Mouse (Mus musculus): ENCODE results near the gene Ptch2. TPM values are rescaled to one million over a fixed set of nuclear protein-coding genes. Genes with fewer than 3 reads are reported as not detected.

The Ptch2 gene
- polyA plus RNA-seq, 1 experiment from 2014 or later, result 7.0 TPM

DNA sequence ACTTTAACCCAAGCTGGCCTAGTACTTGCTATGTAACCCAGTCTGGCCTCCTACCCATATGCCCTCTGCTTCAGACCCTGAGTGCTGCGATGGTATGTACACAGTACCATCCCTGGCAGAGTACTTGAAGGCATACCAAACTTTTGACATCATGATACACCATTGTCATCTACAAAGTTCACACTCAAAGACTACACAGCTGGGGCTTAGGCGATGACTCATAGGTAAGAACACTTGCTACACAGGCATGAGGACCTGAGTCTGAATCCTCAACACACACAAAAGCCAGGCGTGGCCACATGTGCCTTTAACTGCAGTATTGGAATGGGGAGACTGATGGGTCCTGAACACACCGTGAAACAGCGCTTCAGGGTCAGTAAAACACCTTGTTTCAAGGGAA lies 24.7 kb upstream of the Ptch2 start:
- no peaks in the 10 kb centered on the region for H3K4me1 ChIP-seq
- H3K4me2 ChIP-seq, result no peak overlapping the region
- H3K27me3 ChIP-seq (replicated peaks), result no peaks in the 10 kb centered on the region
- no peak overlapping the region for H3K27ac ChIP-seq
- H3K9me3 ChIP-seq, result no peaks in the 10 kb centered on the region
- H3K9ac ChIP-seq, result no peak overlapping the region
- H3K4me3 ChIP-seq (replicated peaks), result no peak overlapping the region
- ATAC-seq (ENCODE audit: insufficient read depth, low FRiP score, low read depth), result 0 out of 2 replicates have a peak, but pooled peaks have one; percentile 18
- peaks cover 5% of the 10 kb centered on the region; the same call in 1 of the 2 replicates for H3K36me3 ChIP-seq
- 86% methylated on average over 5 of the region's 5 CpGs for WGBS

DNA sequence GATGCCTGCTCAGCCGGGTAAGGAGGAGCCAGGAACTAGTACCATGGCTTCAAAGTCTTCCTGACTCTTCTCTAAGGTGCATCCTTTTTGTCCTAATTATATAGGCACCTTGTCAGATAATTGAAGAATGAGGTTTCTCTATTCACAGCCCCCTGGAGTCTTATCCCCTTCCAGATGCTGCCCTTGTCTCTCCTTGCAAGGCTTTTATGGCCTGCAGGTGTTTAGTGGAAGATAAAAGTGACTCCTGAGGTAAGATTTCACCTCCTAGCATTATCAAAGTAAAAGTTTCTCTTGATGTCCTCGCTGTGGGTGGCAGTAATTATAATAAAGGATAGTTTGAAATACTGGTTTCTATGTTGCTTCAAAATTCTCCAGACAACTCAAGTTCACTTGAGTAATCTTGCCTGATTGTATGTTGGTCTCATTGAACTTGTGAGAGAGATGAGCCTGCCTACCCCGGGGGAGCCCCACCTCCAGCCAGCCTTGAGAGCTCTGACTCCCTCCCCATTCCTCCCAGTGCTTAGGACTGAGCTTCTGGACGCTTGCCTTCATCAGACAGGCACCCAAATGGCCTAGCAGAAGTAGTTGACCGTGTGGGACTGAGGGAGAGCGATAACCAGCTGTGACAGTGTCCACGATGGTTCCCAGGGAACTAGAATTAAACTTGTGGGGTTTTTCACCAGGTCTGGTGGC lies 7.8 kb upstream of the Ptch2 start:
- ATAC-seq (ENCODE audit: insufficient read depth, low FRiP score, low read depth), result no peak
- Histone ChIP-seq H3K36me3 (no peaks in the 10 kb centered on the region), H3K4me3 (replicated peaks) (no peak overlapping the region), H3K9me3 (no peaks in the 10 kb centered on the region), H3K27ac (no peak overlapping the region), H3K9ac (no peak overlapping the region), H3K27me3 (replicated peaks) (no peaks in the 10 kb centered on the region), H3K4me2 (no peak overlapping the region), H3K4me1 (0 out of 2 replicates have a peak, but pooled peaks cover 6% of the 10 kb centered on the region)
- WGBS, result 72% methylated on average over 7 of the region's 7 CpGs

DNA sequence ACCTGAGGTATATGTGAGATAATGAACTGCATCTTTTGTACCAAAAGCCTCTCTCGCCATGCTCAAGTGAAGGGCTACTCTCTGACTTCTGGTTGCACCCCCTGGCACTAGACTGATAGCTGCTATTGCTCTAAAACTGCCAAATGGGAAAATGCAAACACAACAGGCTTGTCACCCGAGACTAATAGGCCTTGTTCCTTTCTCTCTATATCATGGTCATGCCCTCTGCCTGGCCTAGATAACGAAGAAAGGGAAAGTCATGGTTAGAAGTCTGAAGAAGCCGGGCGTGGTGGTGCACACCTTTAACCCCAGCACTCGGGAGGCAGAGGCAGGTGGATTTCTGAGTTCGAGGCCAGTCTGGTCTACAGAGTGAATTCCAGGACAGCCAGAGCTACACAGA lies 5.3 kb upstream of the Ptch2 start:
- H3K9ac ChIP-seq, result no peak overlapping the region

DNA sequence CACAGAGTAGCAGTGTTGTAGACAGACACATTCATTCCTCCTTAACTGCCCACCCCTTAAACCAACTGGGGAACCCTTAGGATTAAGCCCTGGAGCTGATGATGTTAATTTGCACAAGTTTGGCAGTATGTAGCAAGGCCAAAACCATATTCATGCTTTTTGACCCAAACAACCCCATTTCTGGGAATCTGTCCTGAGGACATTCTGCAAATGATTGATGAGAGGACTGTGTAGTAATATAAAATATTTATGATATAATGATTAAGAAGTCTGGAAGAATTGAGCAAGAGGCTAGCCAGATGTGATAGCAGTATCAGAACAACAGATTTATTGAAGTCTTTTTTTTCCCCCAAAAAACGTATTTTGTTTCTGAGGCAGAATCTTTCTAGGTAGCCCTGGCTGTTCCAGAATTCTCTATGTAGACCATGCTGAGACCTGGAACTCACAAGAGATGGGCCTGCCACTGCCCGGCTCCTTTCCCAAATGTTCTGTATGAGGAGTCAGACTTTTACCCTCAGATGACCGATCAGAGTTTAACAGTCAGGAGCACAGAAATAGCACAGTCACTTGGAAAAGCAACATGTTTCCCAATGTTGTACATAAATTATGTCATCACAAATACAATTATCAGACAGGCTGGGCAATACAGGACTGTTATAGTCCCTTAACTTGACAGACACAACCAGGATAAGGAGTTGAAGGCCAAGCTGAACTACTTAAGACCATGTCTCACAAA lies 1.1 kb upstream of the Ptch2 start:
- H3K4me3 ChIP-seq (replicated peaks), result no peak overlapping the region
- no peaks in the 10 kb centered on the region for H3K36me3 ChIP-seq
- 53% methylated on average over 3 of the region's 3 CpGs for WGBS
- peak overlapping the region; percentile 96; the same call in 1 of the 2 replicates for H3K4me2 ChIP-seq
- H3K9me3 ChIP-seq, result no peaks in the 10 kb centered on the region
- H3K4me1 ChIP-seq, result peaks cover 17% of the 10 kb centered on the region; the same call in 1 of the 2 replicates
- ATAC-seq (ENCODE audit: insufficient read depth, low FRiP score, low read depth), result no peak
- H3K9ac ChIP-seq, result no peak overlapping the region
- peak overlapping the region; percentile 74; the same call in 1 of the 2 replicates for H3K27ac ChIP-seq
- no peaks in the 10 kb centered on the region for H3K27me3 ChIP-seq (replicated peaks)

More for the DNA sequence above, 5.3 kb upstream of the Ptch2 start:
- no peak overlapping the region for H3K27ac ChIP-seq
- H3K4me3 ChIP-seq (replicated peaks), result no peak overlapping the region
- no peak for ATAC-seq (ENCODE audit: insufficient read depth, low FRiP score, low read depth)
- no peaks in the 10 kb centered on the region for H3K27me3 ChIP-seq (replicated peaks)
- no peaks in the 10 kb centered on the region for H3K36me3 ChIP-seq
- WGBS, result 60% methylated on average over 7 of the region's 7 CpGs
- no peak overlapping the region for H3K4me2 ChIP-seq
- H3K4me1 ChIP-seq, result peaks cover 9% of the 10 kb centered on the region; the same call in 1 of the 2 replicates
- H3K9me3 ChIP-seq, result no peaks in the 10 kb centered on the region

DNA sequence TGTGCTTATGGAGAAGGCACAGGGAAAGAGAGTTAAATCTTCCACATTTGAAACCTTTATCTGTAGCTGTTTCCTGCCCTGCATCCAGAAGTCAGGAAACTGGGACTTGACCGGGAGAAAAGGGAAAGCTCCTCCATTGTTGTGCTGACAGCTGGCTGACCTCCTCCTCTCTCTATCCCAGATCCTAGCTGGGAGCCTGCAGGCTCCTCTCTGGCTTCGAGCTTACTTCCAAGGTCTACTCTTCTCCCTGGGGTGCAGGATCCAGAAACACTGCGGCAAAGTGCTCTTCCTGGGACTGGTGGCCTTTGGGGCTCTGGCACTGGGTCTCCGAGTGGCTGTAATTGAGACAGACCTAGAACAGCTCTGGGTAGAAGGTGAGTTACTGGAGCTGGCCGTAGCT lies 791 bp downstream of the Ptch2 start:
- no peaks in the 10 kb centered on the region for H3K27me3 ChIP-seq (replicated peaks)
- peak overlapping the region; percentile 74 for H3K27ac ChIP-seq
- H3K4me3 ChIP-seq (replicated peaks), result peak overlapping the region; percentile 62
- no peaks in the 10 kb centered on the region for H3K36me3 ChIP-seq
- H3K4me1 ChIP-seq, result peaks cover 17% of the 10 kb centered on the region; the same call in 1 of the 2 replicates
- 9% methylated on average over 5 of the region's 5 CpGs for WGBS
- H3K9me3 ChIP-seq, result no peaks in the 10 kb centered on the region
- no peak for ATAC-seq (ENCODE audit: insufficient read depth, low FRiP score, low read depth)
- peak overlapping the region; percentile 96 for H3K4me2 ChIP-seq
- H3K9ac ChIP-seq, result peak overlapping the region; percentile 36; the same call in 1 of the 2 replicates

DNA sequence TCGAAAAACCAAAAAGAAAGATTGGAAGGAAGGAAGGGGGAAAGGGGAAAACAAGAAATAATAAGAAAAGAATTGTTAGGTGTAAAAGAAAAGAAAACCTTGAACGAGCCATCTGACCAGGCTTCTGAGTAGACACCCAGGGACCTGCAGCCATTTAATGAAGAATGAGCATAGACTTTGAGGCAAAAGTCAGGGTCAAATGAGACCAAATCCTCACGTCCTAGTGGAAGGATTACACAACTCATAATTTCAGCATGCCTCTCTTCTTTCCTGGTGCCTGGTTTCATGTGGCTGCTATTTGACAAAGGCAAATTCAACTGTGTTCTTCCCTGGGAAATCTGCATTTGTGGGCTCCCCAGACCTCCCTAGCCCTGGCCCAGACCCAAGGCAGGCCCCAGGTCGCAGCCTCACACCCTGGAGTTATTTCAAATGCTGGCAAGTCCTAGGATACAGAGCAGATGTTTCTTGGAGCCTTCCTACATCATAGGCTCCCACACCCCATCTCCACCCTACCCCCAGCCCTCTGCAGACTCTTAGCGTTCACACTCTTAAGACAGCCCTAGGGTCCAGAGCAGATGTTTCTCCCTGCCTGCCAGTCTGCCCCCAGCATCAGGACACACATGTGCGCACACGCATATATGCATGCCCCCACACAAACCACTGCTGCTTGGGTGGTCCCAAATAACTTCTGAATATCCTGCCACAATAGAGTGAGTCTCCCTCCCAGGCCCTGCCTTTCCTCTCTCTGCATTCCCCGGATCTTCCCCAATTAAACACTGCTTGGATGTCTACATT lies 2.3 kb downstream of the Ptch2 start:
- H3K9me3 ChIP-seq, result no peaks in the 10 kb centered on the region
- 42% methylated on average over 8 of the region's 8 CpGs for WGBS
- H3K36me3 ChIP-seq, result no peaks in the 10 kb centered on the region
- no peak overlapping the region for H3K9ac ChIP-seq
- no peaks in the 10 kb centered on the region for H3K27me3 ChIP-seq (replicated peaks)
- peaks cover 17% of the 10 kb centered on the region; the same call in 1 of the 2 replicates for H3K4me1 ChIP-seq
- H3K4me3 ChIP-seq (replicated peaks), result peak overlapping the region; percentile 62; the same call in 1 of the 2 replicates
- H3K4me2 ChIP-seq, result peak overlapping the region; percentile 96
- ATAC-seq (ENCODE audit: insufficient read depth, low FRiP score, low read depth), result peak; percentile 51; the same call in 1 of the 2 replicates
- peak overlapping the region; percentile 49; the same call in 1 of the 2 replicates for H3K27ac ChIP-seq

DNA sequence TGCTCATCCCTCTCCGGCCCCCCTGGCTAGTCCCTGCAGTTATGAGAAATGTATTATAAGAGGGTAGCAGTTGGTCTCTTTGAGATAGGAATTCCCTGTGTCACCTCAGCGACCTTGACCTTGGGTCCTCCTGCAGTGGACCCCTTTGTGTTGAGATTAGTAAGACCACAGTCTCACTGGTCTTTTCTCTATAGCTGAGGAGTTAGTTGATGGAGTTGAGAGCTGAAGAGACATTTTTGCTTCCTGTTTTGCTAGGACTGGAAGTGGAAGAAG lies 2.8 kb downstream of the Ptch2 start:
- Histone ChIP-seq H3K27ac (peak overlapping the region; percentile 49; the same call in 1 of the 2 replicates), H3K4me1 (peaks cover 17% of the 10 kb centered on the region; the same call in 1 of the 2 replicates), H3K9ac (no peak overlapping the region), H3K36me3 (no peaks in the 10 kb centered on the region), H3K9me3 (no peaks in the 10 kb centered on the region), H3K4me3 (replicated peaks) (no peak overlapping the region), H3K27me3 (replicated peaks) (no peaks in the 10 kb centered on the region), H3K4me2 (peak overlapping the region; percentile 96)
- no peak for ATAC-seq (ENCODE audit: insufficient read depth, low FRiP score, low read depth)
- WGBS, result 50% methylated on average over 2 of the region's 2 CpGs

GRCm38 (mm10) chr4:117100036-117100435 lies 4.2 kb downstream of the Ptch2 start:
- Histone ChIP-seq H3K27me3 (replicated peaks) (no peaks in the 10 kb centered on the region), H3K4me1 (peaks cover 17% of the 10 kb centered on the region; the same call in 1 of the 2 replicates), H3K4me3 (replicated peaks) (no peak overlapping the region), H3K9me3 (no peaks in the 10 kb centered on the region), H3K9ac (no peak overlapping the region), H3K36me3 (no peaks in the 10 kb centered on the region), H3K27ac (no peak overlapping the region), H3K4me2 (no peak overlapping the region)
- ATAC-seq (ENCODE audit: insufficient read depth, low FRiP score, low read depth), result no peak
- 82% methylated on average over 4 of the region's 4 CpGs for WGBS

- Histone ChIP-seq H3K36me3 (no peaks in the 10 kb centered on the region), H3K4me2 (no peak overlapping the region), H3K27ac (no peak overlapping the region), H3K4me3 (replicated peaks) (no peak overlapping the region), H3K9ac (no peak overlapping the region), H3K9me3 (no peaks in the 10 kb centered on the region), H3K27me3 (replicated peaks) (no peaks in the 10 kb centered on the region), H3K4me1 (peaks cover 11% of the 10 kb centered on the region; the same call in 1 of the 2 replicates)
- WGBS, result 44% methylated on average over 7 of the region's 7 CpGs
- ATAC-seq (ENCODE audit: insufficient read depth, low FRiP score, low read depth), result no peak
Measured at GRCm38 (mm10) chr4:117101218-117101617, 5.3 kb downstream of the Ptch2 start.

DNA sequence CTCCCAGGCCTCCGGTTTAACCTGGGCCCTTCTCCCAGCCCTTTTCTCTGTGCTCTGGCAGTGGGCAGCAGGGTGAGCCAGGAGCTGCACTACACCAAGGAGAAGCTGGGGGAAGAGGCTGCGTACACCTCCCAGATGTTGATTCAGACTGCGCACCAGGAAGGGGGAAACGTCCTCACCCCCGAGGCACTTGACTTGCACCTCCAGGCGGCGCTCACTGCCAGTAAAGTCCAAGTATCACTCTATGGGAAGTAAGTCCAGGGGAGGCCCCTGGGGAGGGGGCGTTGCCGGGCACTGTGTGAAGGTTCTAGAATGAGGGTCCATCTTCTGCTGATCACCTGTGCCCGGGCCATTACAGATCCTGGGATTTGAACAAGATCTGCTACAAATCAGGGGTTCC lies 8.8 kb downstream of the Ptch2 start:
- H3K36me3 ChIP-seq, result no peaks in the 10 kb centered on the region
- 71% methylated on average over 10 of the region's 10 CpGs for WGBS
- H3K4me2 ChIP-seq, result no peak overlapping the region
- no peaks in the 10 kb centered on the region for H3K27me3 ChIP-seq (replicated peaks)
- H3K4me3 ChIP-seq (replicated peaks), result no peak overlapping the region
- ATAC-seq (ENCODE audit: insufficient read depth, low FRiP score, low read depth), result no peak
- no peaks in the 10 kb centered on the region for H3K4me1 ChIP-seq
- H3K27ac ChIP-seq, result no peak overlapping the region
- H3K9ac ChIP-seq, result no peak overlapping the region
- no peaks in the 10 kb centered on the region for H3K9me3 ChIP-seq

GRCm38 (mm10) chr4:117105127-117105526 lies 9.3 kb downstream of the Ptch2 start:
- Histone ChIP-seq H3K36me3 (no peaks in the 10 kb centered on the region), H3K4me3 (replicated peaks) (no peak overlapping the region), H3K9ac (no peak overlapping the region), H3K4me2 (no peak overlapping the region), H3K4me1 (no peaks in the 10 kb centered on the region), H3K27me3 (replicated peaks) (no peaks in the 10 kb centered on the region), H3K27ac (no peak overlapping the region), H3K9me3 (no peaks in the 10 kb centered on the region)
- no peak for ATAC-seq (ENCODE audit: insufficient read depth, low FRiP score, low read depth)
- 70% methylated on average over 10 of the region's 10 CpGs for WGBS
